Mouse (Mus musculus) CD4-positive naive resting alpha-beta T cell, adult 76 days (primary cell): ENCODE measurements around the gene Usp13. TPM values are rescaled to one million over a fixed set of nuclear protein-coding genes. Genes with fewer than 3 reads are reported as not detected.

Experiments used
- total RNA-seq: library from RNA; stranded (reverse); gene quantifications from one replicate; pipeline ENCODE4 v1.2.4, GENCODE M21; 2023

Usp13 gene
- total RNA-seq = not detected

GRCm38 (mm10) chr3:32817357-32818326, at the start of gene Usp13:
TSS of gene Usp13 (plus strand) at chr3:32817546.

Other genes starting within 250 kb of the Usp13 start
- gene Gnb4, start 201.0 kb upstream of the Usp13 start, total RNA-seq = 14.7 TPM
- gene Actl6a, start 111.2 kb upstream of the Usp13 start, total RNA-seq = 54.9 TPM
- 73.6 TPM for gene Ndufb5, start 80.6 kb upstream of the Usp13 start, total RNA-seq
- 8.9 TPM for gene Mrpl47, start 79.9 kb upstream of the Usp13 start, total RNA-seq